Mouse (Mus musculus) limb, embryonic 11.5 days (tissue): ENCODE results near the gene Serpina3c. TPM values are rescaled to one million over a fixed set of nuclear protein-coding genes. Genes with fewer than 3 reads are reported as not detected.
A peak's percentile ranks its signal among the peaks of the same experiment; 100 is the strongest.

Experiments used
- ATAC-seq: fragments of 200-750 bp; cut with Nextera tagmentation; 2 replicates; pipeline ENCODE4 v1.8.0; 2017; ENCODE audit warnings: low read depth; ENCODE audit not compliant: insufficient number of reproducible peaks, low FRiP score, low TSS enrichment
- DNase-seq: peaks from one replicate; pipeline ENCODE4 v3.0.0-alpha.2; 2015; ENCODE audit warnings: low spot score
- H3K27ac ChIP-seq: fragments of 300-500 bp; sonication (generic); replicated peaks from 2 replicates; pipeline ENCODE4 v1.5.1; 2014; ENCODE audit warnings: low read depth, mild to moderate bottlenecking, low read length
- H3K27me3 ChIP-seq: fragments of 300-500 bp; sonication (generic); 2 replicates; pipeline ENCODE4 v1.6.1; 2014; ENCODE audit warnings: mild to moderate bottlenecking, low read length, mixed read lengths; ENCODE audit not compliant: control insufficient read depth, insufficient read depth
- H3K36me3 ChIP-seq: fragments of 300-500 bp; sonication (generic); 2 replicates; pipeline ENCODE4 v1.6.1; 2014; ENCODE audit warnings: mild to moderate bottlenecking, low read length, moderate library complexity, mixed read lengths; ENCODE audit not compliant: control insufficient read depth, insufficient read depth
- H3K4me1 ChIP-seq: fragments of 300-500 bp; sonication (generic); 2 replicates; pipeline ENCODE4 v1.6.1; 2014; ENCODE audit warnings: low read length, mixed read lengths; ENCODE audit not compliant: control insufficient read depth, insufficient read depth
- H3K4me2 ChIP-seq: fragments of 300-500 bp; sonication (generic); 2 replicates; pipeline ENCODE4 v1.6.1; 2014; ENCODE audit warnings: low read depth, mild to moderate bottlenecking, moderate library complexity; ENCODE audit not compliant: severe bottlenecking
- H3K4me3 ChIP-seq: fragments of 300-500 bp; sonication (generic); 2 replicates; pipeline ENCODE4 v1.5.1; 2014; ENCODE audit warnings: low read depth, low read length
- H3K9ac ChIP-seq: fragments of 300-500 bp; sonication (generic); 2 replicates; pipeline ENCODE4 v1.6.1; 2014; ENCODE audit warnings: mild to moderate bottlenecking, low read length
- H3K9me3 ChIP-seq: fragments of 300-500 bp; sonication (generic); 2 replicates; pipeline ENCODE4 v1.6.1; 2016; ENCODE audit warnings: low read length; ENCODE audit not compliant: control insufficient read depth
- WGBS: fragments of 180-500 bp; shearing (Covaris S2); extraction: QIAGEN DNeasy Blood & Tissue Kit; methylation state at CpG from one replicate; pipeline ENCODE4 v1.1.7; 2014; 5-methylcytosine and 5-hydroxymethylcytosine counted together
- polyA plus RNA-seq: library from polyadenylated mRNA; unstranded; fragments of >200 nt; fragmentation: Nextera tagmentation; extraction: Ambion mirVana; gene quantifications from 2 replicates; pipeline ENCODE4 v1.2.1, GENCODE M21; 2014

The Serpina3c gene
- polyA plus RNA-seq, 1 experiment from 2014 or later = not detected

DNA sequence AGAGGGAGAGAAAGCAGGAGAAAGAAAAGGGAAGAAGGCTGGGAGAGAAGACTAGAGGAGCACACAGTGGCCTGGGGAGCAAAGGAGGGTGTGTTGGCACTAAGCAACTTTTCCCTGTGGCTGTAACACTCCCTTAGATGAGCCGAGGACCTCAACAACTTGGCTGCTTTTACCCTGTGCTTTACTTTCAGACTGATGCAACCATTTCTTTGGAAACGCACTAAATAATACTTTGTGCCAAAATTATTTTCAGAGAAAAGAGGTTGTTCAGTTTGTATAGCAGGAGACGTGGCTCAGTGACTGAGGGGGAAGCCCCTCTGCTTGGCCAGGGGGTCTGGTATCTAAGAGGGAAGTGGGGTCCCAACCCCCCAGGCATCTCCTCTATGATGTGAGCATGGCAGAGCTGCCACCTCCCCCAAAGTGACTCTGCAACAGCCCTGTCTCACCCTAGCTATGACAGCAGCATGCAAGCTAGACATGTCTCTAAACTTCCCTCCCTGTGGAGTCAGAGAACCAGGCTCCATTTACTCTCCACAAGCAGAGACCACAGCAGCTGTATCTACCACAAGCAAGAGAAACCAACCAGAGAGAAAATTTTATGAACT is 527 bp downstream of the Serpina3c start:
- Histone ChIP-seq H3K4me1 (no peaks in the 10 kb centered on the region), H3K4me3 (no peak overlapping the region), H3K9me3 (no peaks in the 10 kb centered on the region), H3K36me3 (no peaks in the 10 kb centered on the region), H3K4me2 (no peak overlapping the region), H3K9ac (no peak overlapping the region), H3K27me3 (no peaks in the 10 kb centered on the region), H3K27ac (no peak overlapping the region)
- ATAC-seq (no peak), DNase-seq (peak; percentile 10)
- 88% methylated on average over 3 of the region's 3 CpGs for WGBS

GRCm38 (mm10) chr12:104151989-104152388 is 1.7 kb downstream of the Serpina3c start:
- no peak overlapping the region for H3K9ac ChIP-seq
- H3K36me3 ChIP-seq = no peaks in the 10 kb centered on the region
- DNase-seq = no peak
- H3K27ac ChIP-seq = no peak overlapping the region
- H3K4me3 ChIP-seq = no peak overlapping the region
- no peak for ATAC-seq
- H3K4me1 ChIP-seq = no peaks in the 10 kb centered on the region
- H3K27me3 ChIP-seq = no peaks in the 10 kb centered on the region
- no peaks in the 10 kb centered on the region for H3K9me3 ChIP-seq
- WGBS = 86% methylated on average over 2 of the region's 2 CpGs
- no peak overlapping the region for H3K4me2 ChIP-seq

DNA sequence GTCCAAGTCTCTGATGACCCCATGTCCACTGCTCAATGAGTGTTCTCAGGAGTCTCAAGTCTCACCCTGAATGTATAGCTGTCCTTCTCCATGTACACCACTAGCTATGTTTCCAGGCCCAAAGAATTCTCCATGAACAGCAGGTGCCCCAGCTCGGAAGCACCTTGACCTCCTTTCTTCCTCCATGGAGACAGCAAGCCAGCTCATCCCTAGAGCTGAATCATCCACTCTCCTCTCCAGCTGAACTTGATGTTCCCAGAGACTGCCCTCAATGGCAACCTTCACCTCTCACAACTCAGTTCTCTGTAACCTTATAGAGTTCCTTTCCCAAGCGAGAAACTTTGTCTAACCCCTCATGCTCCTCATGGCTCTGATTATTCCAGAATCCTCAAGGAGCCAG is 8.1 kb downstream of the Serpina3c start:
- ATAC-seq = no peak
- DNase-seq = peak; percentile 9
- no peaks in the 10 kb centered on the region for H3K36me3 ChIP-seq
- no peaks in the 10 kb centered on the region for H3K9me3 ChIP-seq
- H3K4me3 ChIP-seq = no peak overlapping the region
- no peak overlapping the region for H3K9ac ChIP-seq
- H3K4me1 ChIP-seq = no peaks in the 10 kb centered on the region
- H3K27me3 ChIP-seq = no peaks in the 10 kb centered on the region
- WGBS = 85% methylated on average over 2 of the region's 2 CpGs
- H3K4me2 ChIP-seq = no peak overlapping the region
- no peak overlapping the region for H3K27ac ChIP-seq

- Histone ChIP-seq H3K4me1 (no peaks in the 10 kb centered on the region), H3K36me3 (no peaks in the 10 kb centered on the region), H3K4me3 (no peak overlapping the region), H3K27ac (no peak overlapping the region), H3K9me3 (no peaks in the 10 kb centered on the region), H3K27me3 (no peaks in the 10 kb centered on the region), H3K4me2 (no peak overlapping the region), H3K9ac (no peak overlapping the region)
- ATAC-seq (no peak), DNase-seq (peak; percentile 18)
- WGBS = 73% methylated on average over 1 of the region's 1 CpGs
These were observed 10.4 kb downstream of the Serpina3c start for GRCm38 (mm10) chr12:104143286-104143685.

DNA sequence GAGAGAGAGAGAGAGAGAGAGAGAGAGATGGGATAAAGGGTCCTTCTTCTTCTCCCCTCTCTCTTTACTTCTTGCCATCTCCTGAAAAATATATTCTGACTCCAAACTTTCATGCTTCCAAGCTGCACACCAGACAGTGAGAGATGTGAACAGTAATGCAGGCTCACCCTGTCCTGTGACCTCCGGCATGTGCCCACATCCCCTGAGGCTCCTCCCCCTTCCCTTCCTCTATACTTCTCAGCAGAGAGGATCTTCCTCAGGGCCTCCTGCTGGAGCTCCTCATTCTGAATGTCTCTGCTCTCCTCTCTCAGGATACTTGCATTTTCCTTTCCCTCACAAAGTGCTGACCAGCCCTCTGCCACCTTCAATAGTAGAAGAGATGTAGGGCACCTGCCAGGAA is 11.2 kb downstream of the Serpina3c start:
- Histone ChIP-seq H3K4me2 (no peak overlapping the region), H3K36me3 (no peaks in the 10 kb centered on the region), H3K27ac (no peak overlapping the region), H3K9ac (no peak overlapping the region), H3K27me3 (no peaks in the 10 kb centered on the region), H3K4me3 (no peak overlapping the region), H3K9me3 (no peaks in the 10 kb centered on the region), H3K4me1 (no peaks in the 10 kb centered on the region)
- DNase-seq (peak; percentile 7), ATAC-seq (no peak)
- 75% methylated on average over 1 of the region's 1 CpGs for WGBS

DNA sequence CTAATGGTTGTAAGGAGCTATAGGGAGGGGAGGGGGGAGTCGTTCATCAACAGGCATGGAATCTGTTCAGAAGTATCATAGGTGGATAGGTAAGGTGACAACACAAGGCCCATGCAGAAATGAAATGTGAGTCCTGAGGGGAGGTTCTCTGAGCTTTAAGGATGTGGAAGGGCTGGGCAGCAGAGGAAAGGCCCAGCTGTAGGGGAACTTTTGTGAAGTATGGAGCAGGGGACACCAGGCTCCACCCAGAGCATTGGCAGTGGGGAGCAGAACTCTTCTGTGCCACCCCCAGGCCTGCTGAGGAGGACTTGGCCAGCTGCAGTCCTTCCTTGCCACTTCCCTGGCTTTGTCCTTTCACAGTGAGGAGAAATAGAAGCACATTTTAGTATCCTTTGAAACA is 12.2 kb downstream of the Serpina3c start:
- Histone ChIP-seq H3K9me3 (no peaks in the 10 kb centered on the region), H3K27ac (no peak overlapping the region), H3K36me3 (no peaks in the 10 kb centered on the region), H3K4me3 (no peak overlapping the region), H3K4me2 (no peak overlapping the region), H3K27me3 (no peaks in the 10 kb centered on the region), H3K9ac (no peak overlapping the region), H3K4me1 (no peaks in the 10 kb centered on the region)
- ATAC-seq (no peak), DNase-seq (peak; percentile 6)
- WGBS = 79% methylated on average over 1 of the region's 1 CpGs

DNA sequence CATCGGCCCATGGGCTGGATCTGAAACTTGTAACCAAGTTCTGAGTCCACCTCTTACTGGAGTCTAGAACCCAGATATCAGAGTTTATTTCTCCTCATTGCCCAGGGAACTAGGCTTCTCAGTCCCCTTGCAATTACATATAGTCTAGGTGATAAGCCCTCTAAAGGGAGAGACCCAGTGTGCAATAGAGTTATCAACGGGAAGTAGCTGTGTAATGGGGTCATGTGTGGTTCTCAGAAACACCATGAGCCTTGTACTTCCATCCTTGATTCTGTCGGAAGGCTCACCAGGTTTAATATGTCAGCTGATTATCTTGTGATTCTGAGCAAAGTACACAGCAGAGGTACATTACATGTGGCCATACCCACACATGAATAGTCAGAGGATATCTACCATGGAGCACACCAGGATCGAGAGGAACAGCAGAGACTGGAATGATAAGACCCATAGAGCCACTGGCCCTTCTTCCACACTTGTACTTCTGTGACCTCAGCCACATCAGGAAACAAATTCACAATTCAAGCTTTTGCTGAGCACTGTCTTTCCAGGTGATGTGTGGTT is 13.0 kb downstream of the Serpina3c start:
- Histone ChIP-seq H3K4me3 (no peak overlapping the region), H3K9me3 (no peaks in the 10 kb centered on the region), H3K27me3 (no peaks in the 10 kb centered on the region), H3K4me1 (no peaks in the 10 kb centered on the region), H3K36me3 (no peaks in the 10 kb centered on the region), H3K9ac (no peak overlapping the region), H3K4me2 (no peak overlapping the region), H3K27ac (no peak overlapping the region)
- no peak for DNase-seq
- 95% methylated on average over 4 of the region's 4 CpGs for WGBS
- no peak for ATAC-seq

- H3K9ac ChIP-seq = no peak overlapping the region
- H3K4me2 ChIP-seq = no peak overlapping the region
- no peak overlapping the region for H3K27ac ChIP-seq
- 75% methylated on average over 2 of the region's 2 CpGs for WGBS
- H3K4me3 ChIP-seq = no peak overlapping the region
- no peaks in the 10 kb centered on the region for H3K4me1 ChIP-seq
- H3K9me3 ChIP-seq = no peaks in the 10 kb centered on the region
- H3K36me3 ChIP-seq = no peaks in the 10 kb centered on the region
- H3K27me3 ChIP-seq = no peaks in the 10 kb centered on the region
- DNase-seq (no peak), ATAC-seq (no peak)
These were observed 15.5 kb downstream of the Serpina3c start for GRCm38 (mm10) chr12:104138216-104138615.

DNA sequence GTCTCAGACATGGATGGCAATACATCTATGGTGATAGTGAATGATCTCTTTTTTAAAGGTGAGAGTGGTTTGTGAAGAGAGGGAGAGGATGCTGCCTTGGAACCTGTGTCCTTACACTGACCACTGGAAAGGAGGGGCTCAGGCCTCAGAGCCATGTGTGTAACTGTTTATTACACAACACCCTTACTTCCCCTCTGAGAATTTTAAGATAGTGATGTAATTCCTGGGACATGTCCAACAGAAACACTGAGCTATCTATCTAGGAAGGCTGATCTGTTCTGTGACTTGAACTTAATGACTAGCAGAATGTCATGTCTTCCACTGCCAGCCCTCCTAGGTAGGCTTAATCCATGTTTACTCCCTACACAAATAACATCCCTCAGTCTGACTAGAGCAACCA is 22.6 kb downstream of the Serpina3c start:
- Histone ChIP-seq H3K9ac (no peak overlapping the region), H3K4me1 (no peaks in the 10 kb centered on the region), H3K4me3 (no peak overlapping the region), H3K27ac (no peak overlapping the region), H3K4me2 (no peak overlapping the region), H3K9me3 (no peaks in the 10 kb centered on the region), H3K36me3 (no peaks in the 10 kb centered on the region), H3K27me3 (no peaks in the 10 kb centered on the region)
- DNase-seq (no peak), ATAC-seq (no peak)
